Mouse (Mus musculus): ENCODE results near the gene Prkra. TPM values are rescaled to one million over a fixed set of nuclear protein-coding genes. Genes with fewer than 3 reads are reported as not detected.

Prkra gene
- 11.2 and 11.6 TPM in 2 replicates for polyA plus RNA-seq (2012; rRNA removed)

- peak; percentile 98 for DNase-seq
- Histone ChIP-seq H3K4me3 (replicated peaks; ENCODE audit: extremely low read depth, low read depth, low read length) (peak within 1 kb of the TSS; percentile 81), H3K4me1 (ENCODE audit: control insufficient read depth, insufficient read depth, low read length) (peaks cover 4% of the 10 kb centered on the region; the same call in 1 of the 2 replicates)
- TF ChIP-seq CTCF (IDR thresholded peaks at IDR 0.05; ENCODE audit: insufficient read depth, low read length): no peak
- TF ChIP-seq POLR2A (IDR thresholded peaks at IDR 0.05; ENCODE audit: borderline replicate concordance, extremely low read depth, low read depth, low read length): peak; percentile 73; the same call in 1 of the 2 replicates
- WGBS: under 1% methylated on average over 41 of the region's 42 CpGs
These were observed at the start of gene Prkra, which contains the start of gene Pjvk for GRCm38 (mm10) chr2:76647883-76648570. TSS of gene Prkra (minus strand) at chr2:76648015. TSS of gene Pjvk (plus strand) at chr2:76648476.

DNA sequence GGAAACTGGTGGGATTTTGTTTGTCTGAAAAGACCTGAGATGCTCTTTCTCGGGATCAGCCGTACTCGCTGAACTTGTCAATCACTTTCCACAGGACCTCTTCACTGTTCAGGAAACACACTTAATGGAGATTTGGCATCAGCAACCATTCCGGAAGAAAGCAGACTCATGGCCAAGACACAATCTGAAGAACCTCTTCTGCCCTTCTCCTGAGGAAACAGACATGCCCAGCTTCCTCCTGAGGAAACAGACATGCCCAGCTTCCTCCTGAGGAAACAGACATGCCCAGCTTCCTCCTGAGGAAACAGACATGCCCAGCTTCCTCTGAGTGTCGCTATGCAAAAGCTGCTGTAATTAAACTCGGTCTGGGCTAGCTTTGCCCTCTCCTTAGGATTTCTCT lies 47.5 kb upstream of the Prkra start:
- H3K4me1 ChIP-seq (ENCODE audit: control insufficient read depth, insufficient read depth, low read length): peaks cover 2% of the 10 kb centered on the region; the same call in 1 of the 2 replicates
- no peak for DNase-seq
- 36% methylated on average over 6 of the region's 6 CpGs for WGBS
- no peak overlapping the region for H3K4me3 ChIP-seq (replicated peaks; ENCODE audit: extremely low read depth, low read depth, low read length)
- TF ChIP-seq POLR2A (IDR thresholded peaks at IDR 0.05; ENCODE audit: borderline replicate concordance, extremely low read depth, low read depth, low read length) (no peak), CTCF (IDR thresholded peaks at IDR 0.05; ENCODE audit: insufficient read depth, low read length) (no peak)

DNA sequence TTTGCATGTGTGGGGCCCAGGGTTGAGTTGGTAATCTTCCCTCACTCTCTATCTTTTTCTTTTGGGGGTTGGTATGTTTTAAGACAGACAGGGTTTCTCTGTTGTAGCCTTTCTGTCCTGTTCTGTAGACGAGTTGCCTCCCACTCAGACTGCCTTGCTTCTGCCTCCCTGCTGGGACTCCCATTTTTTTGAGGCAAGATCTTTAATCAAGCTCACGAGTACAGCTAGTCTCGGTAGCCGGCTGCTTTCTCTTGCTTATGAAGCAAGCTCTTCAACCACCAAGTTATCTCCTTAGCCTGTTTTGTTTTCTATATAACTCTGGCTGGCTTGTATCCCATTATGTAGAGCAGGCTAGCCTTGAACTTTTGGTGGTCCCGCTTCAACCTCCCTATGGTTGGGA lies 46.0 kb upstream of the Prkra start:
- H3K4me1 ChIP-seq (ENCODE audit: control insufficient read depth, insufficient read depth, low read length): peaks cover 3% of the 10 kb centered on the region; the same call in 1 of the 2 replicates
- DNase-seq: no peak
- H3K4me3 ChIP-seq (replicated peaks; ENCODE audit: extremely low read depth, low read depth, low read length): no peak overlapping the region
- no peak for TF ChIP-seq POLR2A (IDR thresholded peaks at IDR 0.05; ENCODE audit: borderline replicate concordance, extremely low read depth, low read depth, low read length)
- TF ChIP-seq CTCF (IDR thresholded peaks at IDR 0.05; ENCODE audit: insufficient read depth, low read length): no peak
- 90% methylated on average over 5 of the region's 5 CpGs for WGBS

- no peak overlapping the region for H3K4me3 ChIP-seq (replicated peaks; ENCODE audit: extremely low read depth, low read depth, low read length)
- no peak for TF ChIP-seq POLR2A (IDR thresholded peaks at IDR 0.05; ENCODE audit: borderline replicate concordance, extremely low read depth, low read depth, low read length)
- no peak for TF ChIP-seq CTCF (IDR thresholded peaks at IDR 0.05; ENCODE audit: insufficient read depth, low read length)
- 46% methylated on average over 12 of the region's 12 CpGs for WGBS
- peaks cover 3% of the 10 kb centered on the region; the same call in 1 of the 2 replicates for H3K4me1 ChIP-seq (ENCODE audit: control insufficient read depth, insufficient read depth, low read length)
- peak; percentile 38 for DNase-seq
These were observed 42.8 kb upstream of the Prkra start for GRCm38 (mm10) chr2:76690436-76691204.

DNA sequence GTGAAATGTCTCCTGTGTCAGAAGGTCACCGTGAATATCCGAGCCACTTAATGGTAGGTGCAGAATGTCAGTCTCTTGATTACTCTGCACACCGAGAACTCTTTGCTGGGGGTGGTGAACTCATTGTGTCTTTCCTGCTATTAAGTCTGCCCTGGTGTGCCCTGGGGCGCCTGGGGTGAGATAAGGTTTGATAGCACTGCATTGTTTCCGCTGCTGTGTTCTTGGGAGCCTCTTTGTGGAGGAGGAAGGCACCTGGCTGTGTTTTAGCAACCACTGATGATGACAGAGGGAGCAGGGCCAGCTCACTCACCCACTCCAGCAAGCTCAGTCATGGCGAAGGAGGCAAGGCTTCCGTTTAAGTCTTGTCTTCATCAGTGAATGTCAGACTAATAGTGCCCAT lies 40.3 kb upstream of the Prkra start:
- TF ChIP-seq CTCF (IDR thresholded peaks at IDR 0.05; ENCODE audit: insufficient read depth, low read length) (no peak), POLR2A (IDR thresholded peaks at IDR 0.05; ENCODE audit: borderline replicate concordance, extremely low read depth, low read depth, low read length) (no peak)
- no peak for DNase-seq
- Histone ChIP-seq H3K4me1 (ENCODE audit: control insufficient read depth, insufficient read depth, low read length) (peaks cover 3% of the 10 kb centered on the region; the same call in 1 of the 2 replicates), H3K4me3 (replicated peaks; ENCODE audit: extremely low read depth, low read depth, low read length) (no peak overlapping the region)
- WGBS: 48% methylated on average over 7 of the region's 7 CpGs

- no peak overlapping the region for H3K4me3 ChIP-seq (replicated peaks; ENCODE audit: extremely low read depth, low read depth, low read length)
- H3K4me1 ChIP-seq (ENCODE audit: control insufficient read depth, insufficient read depth, low read length): peaks cover 3% of the 10 kb centered on the region; the same call in 1 of the 2 replicates
- 66% methylated on average over 3 of the region's 3 CpGs for WGBS
- no peak for DNase-seq
- TF ChIP-seq POLR2A (IDR thresholded peaks at IDR 0.05; ENCODE audit: borderline replicate concordance, extremely low read depth, low read depth, low read length) (no peak), CTCF (IDR thresholded peaks at IDR 0.05; ENCODE audit: insufficient read depth, low read length) (no peak)
These were observed 39.8 kb upstream of the Prkra start for GRCm38 (mm10) chr2:76687608-76688007.

DNA sequence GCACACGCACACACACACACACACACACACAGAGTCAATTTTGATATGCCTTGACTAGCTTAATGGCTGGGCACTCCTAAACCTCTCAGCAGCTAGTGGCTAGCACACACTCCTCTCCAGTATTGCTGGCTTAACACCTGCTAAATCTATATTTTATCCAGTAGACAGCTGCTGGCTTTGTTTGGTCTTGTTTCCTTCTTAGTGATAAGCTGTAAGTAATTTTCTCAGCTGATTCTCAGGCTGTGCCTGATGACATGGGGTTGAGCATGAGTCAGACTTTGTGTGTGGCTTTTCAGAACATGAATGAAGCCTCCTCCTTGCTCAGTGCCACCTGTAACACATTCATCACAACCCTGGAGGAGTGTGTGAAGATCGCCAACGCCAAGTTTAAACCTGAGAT lies 39.2 kb upstream of the Prkra start:
- no peak for DNase-seq
- H3K4me3 ChIP-seq (replicated peaks; ENCODE audit: extremely low read depth, low read depth, low read length): no peak overlapping the region
- WGBS: 93% methylated on average over 3 of the region's 3 CpGs
- TF ChIP-seq CTCF (IDR thresholded peaks at IDR 0.05; ENCODE audit: insufficient read depth, low read length) (no peak), POLR2A (IDR thresholded peaks at IDR 0.05; ENCODE audit: borderline replicate concordance, extremely low read depth, low read depth, low read length) (no peak)
- H3K4me1 ChIP-seq (ENCODE audit: control insufficient read depth, insufficient read depth, low read length): peaks cover 3% of the 10 kb centered on the region; the same call in 1 of the 2 replicates

DNA sequence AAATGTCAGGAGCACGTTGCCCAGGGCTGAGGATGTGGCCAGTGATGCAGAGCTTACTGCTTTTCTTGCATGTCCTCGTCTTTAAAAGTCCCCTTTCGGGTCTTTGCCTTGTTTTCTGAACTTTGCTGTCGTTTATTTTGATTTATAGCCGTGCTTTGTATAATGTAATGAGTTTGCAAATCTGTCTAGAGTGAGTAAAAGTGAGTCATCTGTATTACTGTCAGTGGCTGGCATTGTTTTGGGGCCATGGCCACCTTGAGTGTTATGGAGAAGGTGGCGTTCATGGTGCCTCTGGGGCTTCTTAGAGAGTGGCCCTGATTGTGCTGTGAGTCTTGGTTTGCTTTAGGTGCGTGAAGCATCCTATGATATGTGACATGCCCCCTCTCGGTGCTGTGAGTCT lies 34.5 kb upstream of the Prkra start:
- 90% methylated on average over 8 of the region's 8 CpGs for WGBS
- Histone ChIP-seq H3K4me1 (ENCODE audit: control insufficient read depth, insufficient read depth, low read length) (peaks cover 2% of the 10 kb centered on the region; the same call in 1 of the 2 replicates), H3K4me3 (replicated peaks; ENCODE audit: extremely low read depth, low read depth, low read length) (no peak overlapping the region)
- DNase-seq: no peak
- TF ChIP-seq POLR2A (IDR thresholded peaks at IDR 0.05; ENCODE audit: borderline replicate concordance, extremely low read depth, low read depth, low read length) (no peak), CTCF (IDR thresholded peaks at IDR 0.05; ENCODE audit: insufficient read depth, low read length) (no peak)

DNA sequence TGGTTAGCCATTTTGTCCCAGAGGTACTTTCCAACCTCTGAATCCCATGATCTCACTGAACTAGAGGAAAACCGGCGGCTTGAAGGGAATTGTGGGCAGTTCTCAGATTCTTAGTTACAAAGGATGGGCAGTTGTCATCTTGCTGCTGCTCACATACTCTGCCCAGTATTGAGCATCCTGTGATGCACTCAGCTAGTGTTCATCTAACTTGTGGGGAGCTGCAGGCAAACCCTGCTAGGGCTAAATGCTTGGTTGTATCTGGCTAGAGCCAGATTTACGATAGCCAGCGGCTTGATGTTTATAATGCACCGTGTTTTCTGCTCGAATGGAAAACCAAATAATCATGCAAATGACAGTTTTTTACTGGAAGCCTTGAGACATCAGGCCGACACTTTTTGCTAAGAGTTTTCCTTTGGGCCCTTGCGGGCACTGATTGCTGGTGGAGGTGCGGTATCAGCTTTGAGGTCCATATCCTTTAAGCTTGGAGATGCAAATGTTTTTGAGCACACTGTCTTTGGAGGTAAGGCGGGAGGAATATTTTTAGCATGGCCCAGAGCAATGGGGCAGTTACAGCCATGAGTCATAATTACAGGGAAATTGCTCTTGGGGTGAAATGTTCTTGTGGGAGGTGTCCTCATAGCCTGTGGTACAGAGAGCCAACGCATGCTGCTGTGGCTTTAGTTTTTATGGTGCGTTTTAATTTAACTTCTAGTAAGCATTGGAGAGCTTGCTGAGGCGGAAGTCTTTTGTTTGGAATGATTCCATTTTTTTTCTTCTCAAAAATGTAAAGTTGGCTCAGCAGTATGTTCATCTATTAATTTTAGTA lies 28.8 kb upstream of the Prkra start:
- Histone ChIP-seq H3K4me3 (replicated peaks; ENCODE audit: extremely low read depth, low read depth, low read length) (no peak overlapping the region), H3K4me1 (ENCODE audit: control insufficient read depth, insufficient read depth, low read length) (peaks cover 13% of the 10 kb centered on the region; the same call in 1 of the 2 replicates)
- TF ChIP-seq POLR2A (IDR thresholded peaks at IDR 0.05; ENCODE audit: borderline replicate concordance, extremely low read depth, low read depth, low read length) (no peak), CTCF (IDR thresholded peaks at IDR 0.05; ENCODE audit: insufficient read depth, low read length) (no peak)
- 55% methylated on average over 13 of the region's 13 CpGs for WGBS
- no peak for DNase-seq

Data from lung, adult 2 months (tissue).